Mouse (Mus musculus) lung, postnatal 4 days (tissue): ENCODE measurements at regions not wholly inside any gene's neighbourhood (a gene's known extent, or its start where the extent isn't known, plus 50 kb on each side); places are given as distances from the start of the nearest gene placed in this dataset.

Source experiments
- DNase-seq, 2 experiments: peaks; one replicate each; pipeline ENCODE4 v3.0.0; 2021

DNA sequence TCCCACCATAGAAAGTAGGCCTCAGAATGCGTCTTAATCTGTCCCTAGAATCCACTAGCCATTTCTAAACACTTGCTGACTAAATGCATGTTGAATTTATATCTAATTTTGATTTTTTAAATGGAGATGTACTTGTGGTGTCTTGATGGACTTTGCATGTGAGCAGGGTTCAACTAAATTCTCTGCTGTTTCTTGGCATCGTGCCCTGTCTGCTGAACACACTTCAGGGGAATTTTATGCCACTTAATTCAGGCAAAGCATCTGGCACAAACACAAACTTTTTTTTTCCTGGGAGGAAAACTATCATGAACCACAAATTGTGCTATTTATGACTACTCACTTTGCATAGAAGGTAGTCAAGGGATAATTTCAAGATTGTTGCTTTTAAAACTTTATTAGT lies 87.7 kb downstream of the Stc2 start:
- no peak for DNase-seq

- DNase-seq, result peak in 1 of 2 experiments; percentile 53
Measured at GRCm38 (mm10) chr11:31248467-31248866, 66.2 kb upstream of the Gm17332 start.
